Mouse (Mus musculus) CH12.LX (cell line): Measurements from ENCODE around the gene Slc4a10. TPM values are rescaled to one million over a fixed set of nuclear protein-coding genes. Genes with fewer than 3 reads are reported as not detected.

Experiments
- DNase-seq: peaks from one replicate; pipeline ENCODE4 v3.0.0-alpha.2; 2013; ENCODE audit errors: extremely low read depth
- H3K27ac ChIP-seq: 2 replicates; pipeline ENCODE4 v1.5.1; 2012; ENCODE audit warnings: low read depth, mild to moderate bottlenecking, control low read depth, moderate library complexity; ENCODE audit not compliant: insufficient read depth
- H3K27me3 ChIP-seq: replicated peaks from 2 replicates; pipeline ENCODE3; 2012; ENCODE audit warnings: inconsistent platforms
- H3K36me3 ChIP-seq, 2 experiments: replicated peaks in 1 of 2; 2 replicates each; pipeline versions ENCODE3 to v1.6.1; 2012; ENCODE audit warnings: inconsistent platforms in 1 of 2, low read length in 1 of 2, mild to moderate bottlenecking in 1 of 2, mixed read lengths in 1 of 2, moderate library complexity in 1 of 2; ENCODE audit not compliant: control insufficient read depth in 1 of 2, insufficient read depth in 1 of 2
- H3K4me1 ChIP-seq, 2 experiments: 2 replicates each; pipeline ENCODE4 v1.6.1; 2012; ENCODE audit warnings: inconsistent platforms in 1 of 2, moderate library complexity in 1 of 2; ENCODE audit not compliant: insufficient read depth in 2 of 2, control insufficient read depth in 1 of 2
- H3K4me2 ChIP-seq: 2 replicates; pipeline ENCODE4 v1.6.1; 2012; ENCODE audit warnings: low read depth, mild to moderate bottlenecking, control low read depth; ENCODE audit not compliant: poor library complexity, insufficient read depth, severe bottlenecking
- H3K4me3 ChIP-seq, 3 experiments: fragments of 150-350 bp in 1 of 3; sonication (generic) in 1 of 3; replicated peaks in 1 of 3; 2 replicates each; pipeline versions ENCODE3 to v1.5.1; 2011 to 2012; ENCODE audit warnings: low read depth in 2 of 3, low read length in 2 of 3, mild to moderate bottlenecking in 2 of 3, moderate library complexity in 2 of 3, control low read depth in 1 of 3, improper control_type of control experiment in 1 of 3, inconsistent platforms in 1 of 3, mixed read lengths in 1 of 3; ENCODE audit not compliant: poor library complexity in 1 of 3
- H3K79me2 ChIP-seq: replicated peaks from 2 replicates; pipeline ENCODE4 v1.6.1; 2012; ENCODE audit warnings: mild to moderate bottlenecking, moderate library complexity; ENCODE audit not compliant: control insufficient read depth, poor library complexity, insufficient read depth, severe bottlenecking; ENCODE audit errors: extremely low read depth
- H3K9ac ChIP-seq: 2 replicates; pipeline ENCODE4 v1.6.1; 2012; ENCODE audit warnings: low read depth, mild to moderate bottlenecking, control low read depth, moderate library complexity; ENCODE audit not compliant: insufficient read depth
- H3K9me3 ChIP-seq: replicated peaks from 2 replicates; pipeline ENCODE3; 2012; ENCODE audit warnings: low read length, inconsistent platforms, mixed read lengths
- CHD1 ChIP-seq: IDR thresholded peaks from 2 replicates; pipeline ENCODE4 v1.6.1; 2012; ENCODE audit warnings: low read depth, low read length, improper control_type of control experiment, inconsistent platforms
- CTCF ChIP-seq, 2 experiments: IDR thresholded peaks in 1 of 2; conservative IDR thresholded peaks in 1 of 2; 2 replicates each; pipeline ENCODE4 v1.5.1; 2011 to 2012; ENCODE audit warnings: low read depth in 2 of 2, low read length in 2 of 2, improper control_type of control experiment in 1 of 2, inconsistent platforms in 1 of 2, mild to moderate bottlenecking in 1 of 2, moderate library complexity in 1 of 2
- ELF1 ChIP-seq: IDR thresholded peaks from 2 replicates; pipeline ENCODE4 v1.6.1; 2014; ENCODE audit warnings: low read depth, mild to moderate bottlenecking, inconsistent platforms, low read length, improper control_type of control experiment
- ETS1 ChIP-seq: conservative IDR thresholded peaks from 2 replicates; pipeline ENCODE4 v1.6.1; 2012; ENCODE audit warnings: low read depth, mild to moderate bottlenecking, inconsistent platforms, low read length, improper control_type of control experiment, moderate library complexity
- HCFC1 ChIP-seq: IDR thresholded peaks from 2 replicates; pipeline ENCODE4 v1.6.1; 2012; ENCODE audit warnings: low read depth, mild to moderate bottlenecking, inconsistent platforms, low read length, improper control_type of control experiment
- IRF4 ChIP-seq: IDR thresholded peaks from 2 replicates; pipeline ENCODE4 v1.6.1; 2014; ENCODE audit warnings: low read depth, mild to moderate bottlenecking, inconsistent platforms, low read length, improper control_type of control experiment
- JUN ChIP-seq: IDR thresholded peaks from 2 replicates; pipeline ENCODE4 v1.6.1; 2011; ENCODE audit warnings: low read depth, mild to moderate bottlenecking, low read length, improper control_type of control experiment, moderate library complexity; ENCODE audit not compliant: insufficient read depth
- JUND ChIP-seq: conservative IDR thresholded peaks from 2 replicates; pipeline ENCODE4 v1.6.1; 2011; ENCODE audit warnings: low read depth, low read length, improper control_type of control experiment
- KAT2A ChIP-seq: IDR thresholded peaks from 2 replicates; pipeline ENCODE4 v1.6.1; 2012; ENCODE audit warnings: low read length, improper control_type of control experiment, inconsistent platforms; ENCODE audit not compliant: insufficient replicate concordance
- PAX5 ChIP-seq: IDR thresholded peaks from 2 replicates; pipeline ENCODE4 v1.6.1; 2012; ENCODE audit warnings: low read length, inconsistent platforms, mixed read lengths
- POLR2AphosphoS2 ChIP-seq: IDR thresholded peaks from 2 replicates; pipeline ENCODE4 v1.6.1; 2011; ENCODE audit warnings: low read depth, low read length, improper control_type of control experiment
- RAD21 ChIP-seq: IDR thresholded peaks from 2 replicates; pipeline ENCODE4 v1.6.1; 2011; ENCODE audit warnings: low read depth, mild to moderate bottlenecking, low read length, improper control_type of control experiment, moderate library complexity
- SIN3A ChIP-seq: IDR thresholded peaks from 2 replicates; pipeline ENCODE4 v1.6.1; 2012; ENCODE audit warnings: low read length, improper control_type of control experiment, inconsistent platforms
- SMC3 ChIP-seq: IDR thresholded peaks from 2 replicates; pipeline ENCODE4 v1.6.1; 2011; ENCODE audit warnings: low read depth, low read length, improper control_type of control experiment
- TCF12 ChIP-seq: IDR thresholded peaks from 2 replicates; pipeline ENCODE4 v1.6.1; 2014; ENCODE audit warnings: low read depth, mild to moderate bottlenecking, inconsistent platforms, low read length, improper control_type of control experiment
- USF1 ChIP-seq: IDR thresholded peaks from 2 replicates; pipeline ENCODE4 v1.6.1; 2014; ENCODE audit warnings: low read depth, mild to moderate bottlenecking, inconsistent platforms, low read length, improper control_type of control experiment
- USF2 ChIP-seq: conservative IDR thresholded peaks from 2 replicates; pipeline ENCODE4 v1.6.1; 2011; ENCODE audit warnings: low read depth, low read length, improper control_type of control experiment
- ZC3H11A ChIP-seq: IDR thresholded peaks from 2 replicates; pipeline ENCODE4 v1.6.1; 2012; ENCODE audit warnings: low read depth, mild to moderate bottlenecking, inconsistent platforms, low read length, improper control_type of control experiment
- ZKSCAN1 ChIP-seq: IDR thresholded peaks from 2 replicates; pipeline ENCODE4 v1.6.1; 2012; ENCODE audit warnings: low read depth, inconsistent platforms, low read length, improper control_type of control experiment, borderline replicate concordance
- ZNF384 ChIP-seq: IDR thresholded peaks from 2 replicates; pipeline ENCODE4 v1.6.1; 2012; ENCODE audit warnings: low read depth, low read length, improper control_type of control experiment, inconsistent platforms
- dilution Hi-C: fragments of 300-500 bp; cut with MboI; formaldehyde crosslinking; loops from 2 replicates; pipeline ENCODE4 v1.14.3; 2020; ENCODE audit warnings: low sequenced_read_pairs; ENCODE audit not compliant: extremely low pct_unique_long_range_greater_than_20kb, extremely low pct_ligation_motif_present
- in situ Hi-C: fragments of 300-500 bp; cut with MboI; formaldehyde crosslinking; loops from 3 replicates; pipeline ENCODE4 v1.14.3; 2019; ENCODE audit warnings: low sequenced_read_pairs, low pct_ligation_motif_present, low pct_unique_long_range_greater_than_20kb, mixed read lengths
- polyA plus RNA-seq: library from polyadenylated mRNA; unstranded; fragments of >175 nt; gene quantifications from 2 replicates; pipeline ENCODE4 v1.2.1, GENCODE M21; 2012; ENCODE audit warnings: low read depth; ENCODE audit not compliant: insufficient read length
- total RNA-seq, 2 experiments: library from RNA; depleted of rRNA; stranded (reverse); fragments of 300-350 nt in 1 of 2; fragments of >200 nt in 1 of 2; gene quantifications; 2 replicates each; pipeline ENCODE4 v1.2.3; 2012 to 2014

The Slc4a10 gene
- total and polyA plus RNA-seq, 3 experiments = not detected

GRCm38 (mm10) chr2:62285847-62286246 lies 239.6 kb downstream of the Slc4a10 start:
- Histone ChIP-seq H3K36me3 (no peaks in the 10 kb centered on the region), H3K4me1 (no peaks in the 10 kb centered on the region), H3K4me2 (no peak overlapping the region), H3K79me2 (no peaks in the 10 kb centered on the region), H3K9ac (no peak overlapping the region), H3K9me3 (no peaks in the 10 kb centered on the region), H3K27ac (no peak overlapping the region), H3K27me3 (no peaks in the 10 kb centered on the region), H3K4me3 (no peak overlapping the region)
- in situ Hi-C loops = loop anchor here (25.0 kb wide), 1 partner anchor 299 kb away; no protein-coding TSS in a partner anchor
- TF ChIP-seq SMC3 (peak; percentile 62), RAD21 (peak; percentile 90), JUN (no peak), ZKSCAN1 (no peak), USF2 (no peak), JUND (no peak), HCFC1 (no peak), CHD1 (no peak), ZC3H11A (peak; percentile 57; the same call in 1 of the 2 replicates), ELF1 (no peak), CTCF (conservative IDR thresholded peaks at IDR 0.05 in 1 of 2, IDR thresholded peaks at IDR 0.05 in 1 of 2; ENCODE audit: low read depth in 2 of 2, low read length in 2 of 2) (peak in 1 of 2 experiments; percentile 75; a peak in 2 of 4 replicates), KAT2A (no peak), ZNF384 (peak; percentile 95), ETS1 (no peak), PAX5 (no peak)
- dilution Hi-C loops = no loop called here
- DNase-seq = peak; percentile 16

GRCm38 (mm10) chr2:62287532-62287931 lies 241.3 kb downstream of the Slc4a10 start:
- in situ Hi-C loops = loop anchor here (25.0 kb wide), 1 partner anchor 300 kb away; no protein-coding TSS in a partner anchor
- no peak overlapping the region for H3K9ac ChIP-seq

More at GRCm38 (mm10) chr2:62287532-62287931, 241.3 kb downstream of the Slc4a10 start:
- H3K4me3 ChIP-seq = no peak overlapping the region
- H3K4me2 ChIP-seq = no peak overlapping the region
- no peaks in the 10 kb centered on the region for H3K27me3 ChIP-seq
- TF ChIP-seq USF1 (no peak), IRF4 (no peak), ZKSCAN1 (no peak), KAT2A (no peak), POLR2AphosphoS2 (no peak), ZNF384 (no peak), TCF12 (no peak), SIN3A (no peak), JUND (no peak)
- no peak overlapping the region for H3K27ac ChIP-seq
- no peaks in the 10 kb centered on the region for H3K79me2 ChIP-seq
- H3K36me3 ChIP-seq = no peaks in the 10 kb centered on the region
- dilution Hi-C loops = no loop called here
- H3K4me1 ChIP-seq = no peaks in the 10 kb centered on the region
- no peak for DNase-seq
- H3K9me3 ChIP-seq = no peaks in the 10 kb centered on the region
